Mouse (Mus musculus): ENCODE measurements around the gene Gdpgp1. TPM values are rescaled to one million over a fixed set of nuclear protein-coding genes. Genes with fewer than 3 reads are reported as not detected.

Gene Gdpgp1
- 5.0 TPM for polyA plus RNA-seq (2015; fragmentation: Illumina TruSeq; extraction: RNeasy Lipid Tissue Mini Kit (QIAGEN cat#74804); ENCODE audit: low read depth, low replicate concordance)

DNA sequence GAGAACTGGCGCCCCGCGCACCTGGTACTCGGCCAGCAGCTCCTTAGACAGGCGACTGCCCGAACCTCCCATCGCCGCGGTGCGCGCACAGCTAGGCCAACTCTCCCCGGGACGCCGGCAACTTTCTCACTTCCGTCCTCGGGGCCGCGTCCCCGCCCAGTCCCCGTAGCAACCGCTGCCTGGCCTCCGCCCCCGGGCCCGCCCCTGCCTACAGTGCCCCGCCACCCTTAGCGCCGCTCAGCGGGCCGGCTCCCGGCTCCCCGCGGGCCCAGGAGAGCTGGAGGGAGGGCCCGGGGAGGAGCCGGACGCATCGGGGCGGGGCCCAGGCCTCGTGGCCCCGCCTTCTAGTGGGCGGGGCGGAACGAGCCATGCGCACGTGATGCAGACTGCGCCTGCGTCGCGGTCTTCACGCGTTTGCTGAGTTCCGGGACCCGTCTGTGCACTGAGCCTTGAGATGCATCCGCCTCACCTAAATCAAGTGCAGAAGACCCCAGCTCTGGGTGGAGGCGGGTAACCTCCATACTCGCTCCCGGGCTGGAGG, at the start of gene Gdpgp1, which contains the start of gene Cib1:
Gdpgp1 (plus strand) TSS at position 377 of the 541 bp plus-strand sequence.
Cib1 (minus strand) TSS at position 325 of the 541 bp plus-strand sequence.

DNA sequence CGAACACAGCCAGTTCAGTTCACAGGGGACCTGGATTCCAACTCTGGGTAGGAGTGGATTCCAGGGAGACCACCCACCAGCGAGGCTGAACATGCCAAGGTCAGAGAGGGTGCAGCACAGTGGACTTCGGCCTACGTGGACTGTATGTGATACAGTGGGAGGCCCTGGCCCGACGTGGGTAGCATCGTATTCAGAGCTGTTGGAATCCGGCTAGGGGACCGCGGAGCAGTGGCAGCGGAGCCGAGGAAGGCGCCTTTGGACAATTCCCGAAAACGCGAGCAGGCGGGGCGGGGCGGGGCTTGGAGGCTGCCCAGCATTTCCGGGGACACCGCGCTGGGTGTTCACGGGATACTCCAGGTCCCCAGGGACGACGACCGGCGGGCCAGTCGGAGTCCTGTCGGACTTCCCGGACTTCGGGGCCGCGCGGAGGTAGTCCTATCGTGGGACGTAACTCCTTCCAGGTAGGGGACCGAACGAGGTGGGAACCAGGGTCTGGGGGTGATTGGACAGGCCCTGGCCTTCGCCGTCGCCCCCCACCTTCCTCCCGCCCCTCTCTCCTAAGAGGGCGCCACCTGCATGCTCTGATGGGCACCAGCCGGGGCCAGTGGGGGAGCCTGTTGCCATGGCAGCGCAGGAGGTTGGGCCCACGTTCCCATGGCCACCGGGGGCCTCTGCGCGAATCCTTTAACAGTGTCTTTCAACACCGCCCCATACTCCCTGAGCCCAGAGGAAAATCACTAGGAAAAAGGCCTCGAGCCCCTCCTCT, 46.0 kb upstream of the Gdpgp1 start, which contains the start of gene Sema4b:
Sema4b (plus strand) TSS at position 311 of the 766 bp plus-strand sequence.

DNA sequence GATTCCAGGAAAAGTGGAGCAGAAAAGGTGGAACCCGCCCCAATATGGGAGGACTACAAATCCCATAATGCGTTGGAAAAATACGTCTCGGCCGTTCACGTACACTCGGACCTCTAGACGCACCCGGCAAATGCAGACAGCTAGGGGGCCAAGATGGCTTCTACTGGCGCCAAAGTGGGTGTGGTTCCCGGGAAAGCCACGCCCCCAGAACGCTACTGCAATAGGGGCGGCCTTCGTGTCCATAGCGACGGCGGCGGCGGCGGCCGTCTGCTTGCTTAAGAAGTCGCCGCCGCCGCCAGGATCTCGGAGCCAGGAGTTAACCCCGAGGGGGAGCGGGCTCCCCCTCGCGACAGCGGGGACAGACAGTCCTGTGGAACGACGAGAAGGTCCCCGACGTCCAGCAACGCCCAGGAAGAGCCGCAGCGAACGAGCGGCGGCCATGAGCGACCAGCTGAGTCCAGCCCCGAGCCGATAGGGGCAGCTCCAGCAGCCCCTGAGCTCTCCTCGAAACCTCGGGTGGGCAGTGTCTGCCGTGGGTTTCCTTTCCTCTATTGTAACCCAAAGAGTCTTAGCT, 13.6 kb downstream of the Gdpgp1 start, which contains the start of gene Ttll13:
Ttll13 (plus strand) TSS at position 229 of the 574 bp plus-strand sequence.

DNA sequence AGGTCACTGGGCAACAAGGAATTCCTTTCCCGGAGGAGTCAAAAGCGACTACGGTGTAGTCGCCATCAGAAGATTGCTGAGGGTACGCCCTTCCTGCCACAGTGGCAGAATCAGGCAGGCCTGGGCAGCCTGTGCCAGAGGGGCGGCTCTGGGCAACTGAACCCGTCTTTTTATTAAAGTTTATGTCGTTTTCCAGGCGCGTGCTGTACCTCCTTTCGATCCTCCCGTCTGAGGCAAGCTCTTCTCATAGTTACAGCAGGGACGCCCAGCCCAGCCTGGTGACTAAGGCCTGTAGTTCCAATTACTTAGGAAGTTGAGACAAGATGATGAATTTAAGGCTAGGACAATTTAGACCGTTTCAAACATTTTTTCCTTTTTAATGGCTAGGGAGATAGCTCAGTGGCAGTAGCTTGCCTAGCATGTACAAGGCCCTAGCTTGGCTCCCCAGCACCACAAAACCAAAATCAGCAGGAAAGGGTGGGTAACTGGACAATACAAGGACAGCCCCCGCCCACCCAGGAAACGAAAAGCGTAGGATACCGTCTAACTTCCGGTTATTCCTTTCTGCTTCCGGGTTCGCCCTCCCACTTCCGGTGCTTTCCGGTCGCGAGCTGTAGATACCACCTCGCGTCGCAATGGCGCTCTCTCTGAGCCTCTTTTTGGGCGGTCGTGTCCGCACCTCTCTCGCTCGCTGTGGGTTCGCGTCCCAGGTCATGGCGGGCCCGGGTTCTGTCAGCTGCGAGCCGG, 28.1 kb downstream of the Gdpgp1 start, which contains the start of gene Ngrn:
Ngrn (plus strand) TSS at position 591 of the 747 bp plus-strand sequence.

DNA sequence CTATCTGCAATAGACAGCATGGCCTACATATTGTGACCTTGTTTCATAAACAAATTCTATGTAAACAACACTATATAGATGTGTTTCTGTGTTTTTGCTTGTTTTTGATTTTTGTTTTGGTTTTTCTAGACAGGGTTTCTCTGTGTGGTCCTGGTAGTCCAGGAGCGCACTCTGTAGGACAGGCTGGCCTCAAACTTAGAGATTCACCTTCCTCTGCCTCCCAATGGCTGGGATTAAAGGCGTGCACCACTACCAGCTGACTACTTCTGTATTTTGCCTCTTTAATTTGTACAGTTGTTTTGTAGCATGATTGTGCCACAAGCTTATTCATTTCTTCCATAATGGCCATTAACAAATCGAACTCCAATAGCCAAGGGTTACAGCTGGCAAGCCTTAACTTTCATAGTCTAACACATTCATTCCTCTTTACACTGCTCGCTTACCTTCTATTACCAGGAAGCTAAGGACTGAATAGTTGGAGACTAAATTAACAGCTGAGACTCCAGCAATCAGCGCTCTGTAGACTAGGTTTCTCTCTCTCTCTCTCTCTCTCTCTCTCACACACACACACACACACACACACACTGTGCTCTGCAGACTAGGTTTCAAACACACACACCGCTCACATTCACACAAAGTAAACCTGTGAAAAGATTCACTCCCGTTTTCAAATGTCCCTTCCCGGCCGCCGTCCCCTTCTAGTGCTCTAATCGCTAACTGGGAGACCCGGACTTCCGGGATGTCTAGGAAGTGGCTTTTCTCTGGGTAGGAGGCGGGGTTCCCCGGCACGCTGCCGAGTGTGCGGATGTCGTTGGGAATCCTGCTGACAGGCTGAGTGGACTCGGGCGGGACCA, 36.5 kb downstream of the Gdpgp1 start, which contains the start of gene Vps33b:
Vps33b (plus strand) TSS at position 753 of the 854 bp plus-strand sequence.

Other genes with a start within 250 kb of the Gdpgp1 start
- 11.7 TPM for gene Zfp710, start 208.1 kb upstream of the Gdpgp1 start, polyA plus RNA-seq (2015; fragmentation: Illumina TruSeq; extraction: RNeasy Lipid Tissue Mini Kit (QIAGEN cat#74804); ENCODE audit: low read depth, low replicate concordance)
- 62.9 TPM for gene Idh2, start 117.5 kb upstream of the Gdpgp1 start, polyA plus RNA-seq (2015; fragmentation: Illumina TruSeq; extraction: RNeasy Lipid Tissue Mini Kit (QIAGEN cat#74804); ENCODE audit: low read depth, low replicate concordance)
- gene Sema4b, start 46.0 kb upstream of the Gdpgp1 start, polyA plus RNA-seq (2015; fragmentation: Illumina TruSeq; extraction: RNeasy Lipid Tissue Mini Kit (QIAGEN cat#74804); ENCODE audit: low read depth, low replicate concordance) = 6.8 TPM
- 41.7 TPM for gene Cib1, start 52 bp upstream of the Gdpgp1 start, polyA plus RNA-seq (2015; fragmentation: Illumina TruSeq; extraction: RNeasy Lipid Tissue Mini Kit (QIAGEN cat#74804); ENCODE audit: low read depth, low replicate concordance)
- 0.54 TPM for gene Ttll13, start 13.5 kb downstream of the Gdpgp1 start, polyA plus RNA-seq (2015; fragmentation: Illumina TruSeq; extraction: RNeasy Lipid Tissue Mini Kit (QIAGEN cat#74804); ENCODE audit: low read depth, low replicate concordance)
- 62.8 TPM for gene Ngrn, start 28.4 kb downstream of the Gdpgp1 start, polyA plus RNA-seq (2015; fragmentation: Illumina TruSeq; extraction: RNeasy Lipid Tissue Mini Kit (QIAGEN cat#74804); ENCODE audit: low read depth, low replicate concordance)
- 17.2 TPM for gene Vps33b, start 36.8 kb downstream of the Gdpgp1 start, polyA plus RNA-seq (2015; fragmentation: Illumina TruSeq; extraction: RNeasy Lipid Tissue Mini Kit (QIAGEN cat#74804); ENCODE audit: low read depth, low replicate concordance)
- 1.1 TPM for gene Prc1, start 61.6 kb downstream of the Gdpgp1 start, polyA plus RNA-seq (2015; fragmentation: Illumina TruSeq; extraction: RNeasy Lipid Tissue Mini Kit (QIAGEN cat#74804); ENCODE audit: low read depth, low replicate concordance)
- gene Rccd1, start 91.6 kb downstream of the Gdpgp1 start, polyA plus RNA-seq (2015; fragmentation: Illumina TruSeq; extraction: RNeasy Lipid Tissue Mini Kit (QIAGEN cat#74804); ENCODE audit: low read depth, low replicate concordance) = 15.3 TPM
- gene Unc45a, start 108.1 kb downstream of the Gdpgp1 start, polyA plus RNA-seq (2015; fragmentation: Illumina TruSeq; extraction: RNeasy Lipid Tissue Mini Kit (QIAGEN cat#74804); ENCODE audit: low read depth, low replicate concordance) = 24.8 TPM
- 52.0 TPM for gene Hddc3, start 110.2 kb downstream of the Gdpgp1 start, polyA plus RNA-seq (2015; fragmentation: Illumina TruSeq; extraction: RNeasy Lipid Tissue Mini Kit (QIAGEN cat#74804); ENCODE audit: low read depth, low replicate concordance)
- gene Man2a2, start 138.5 kb downstream of the Gdpgp1 start, polyA plus RNA-seq (2015; fragmentation: Illumina TruSeq; extraction: RNeasy Lipid Tissue Mini Kit (QIAGEN cat#74804); ENCODE audit: low read depth, low replicate concordance) = 108 TPM
- gene Fes, start 155.1 kb downstream of the Gdpgp1 start, polyA plus RNA-seq (2015; fragmentation: Illumina TruSeq; extraction: RNeasy Lipid Tissue Mini Kit (QIAGEN cat#74804); ENCODE audit: low read depth, low replicate concordance) = 3.5 TPM
- gene Furin, start 172.6 kb downstream of the Gdpgp1 start, polyA plus RNA-seq (2015; fragmentation: Illumina TruSeq; extraction: RNeasy Lipid Tissue Mini Kit (QIAGEN cat#74804); ENCODE audit: low read depth, low replicate concordance) = 18.4 TPM